In genomic region chr11:107034085-107034810, GRCm38 (mm10) we compare ENCODE assay signal across 28 mouse cellular contexts. TPM values are rescaled to one million over a fixed set of nuclear protein-coding genes. Genes with fewer than 3 reads are reported as not detected.
DNase-seq lines count a peak whose midpoint lies in the region; ATAC-seq and TF ChIP-seq lines count a peak whose summit lies in the region.
"Had no signal": no experiment of that assay in that cellular context is flagged by ENCODE, and none has a peak within 500 bp of the region (broad histone marks: within the 10 kb centered on the region; RNA-seq: fewer than 3 reads in every experiment).

No protein-coding gene starts in this region.

- H3K36me3 ChIP-seq in stomach, postnatal 0 days (ENCODE audit: control insufficient read depth, insufficient read depth, low read length) = peaks cover 5% of the 10 kb centered on the region; the same call in 1 of the 2 replicates

- no peaks in the 10 kb centered on the region for H3K4me1 ChIP-seq in stomach, postnatal 0 days (replicated peaks; ENCODE audit: control insufficient read depth, insufficient read depth)
- H3K4me1 ChIP-seq: embryonic facial prominence, embryonic 13.5 days; embryonic facial prominence, embryonic 15.5 days; forebrain, embryonic 15.5 days had no signal

- no peak for TF ChIP-seq CTCF in stomach, postnatal 0 days (IDR thresholded peaks at IDR 0.05; ENCODE audit: low read depth)

- no peak for TF ChIP-seq EP300 in stomach, postnatal 0 days (optimal IDR thresholded peaks at IDR 0.05)

- H3K27me3 ChIP-seq in stomach, postnatal 0 days (ENCODE audit: control insufficient read depth, insufficient read depth, low read length) = no peaks in the 10 kb centered on the region
- H3K27me3 ChIP-seq: CH12.LX; embryonic facial prominence, embryonic 13.5 days; embryonic facial prominence, embryonic 15.5 days; forebrain, embryonic 13.5 days; forebrain, embryonic 15.5 days; Patski had no signal

- WGBS in stomach, postnatal 0 days = 68% methylated on average over 10 of the region's 10 CpGs

- peak; percentile 60 for ATAC-seq in frontal cortex, adult (ENCODE audit: low TSS enrichment)
- ATAC-seq in stomach, postnatal 0 days (ENCODE audit: low FRiP score, low TSS enrichment) = peak; percentile 73
- ATAC-seq: activated CD4-positive, CD25-positive, alpha-beta regulatory T cell, adult 4 months; CD4-positive, CD25-positive, alpha-beta regulatory T cell, adult 4 months; forebrain, embryonic 13.5 days; forebrain, embryonic 15.5 days; forebrain, postnatal 0 days; Patski had no signal

- no peak overlapping the region; the same call in 1 of the 2 replicates for H3K4me2 ChIP-seq in stomach, postnatal 0 days (replicated peaks; ENCODE audit: low read depth)
- H3K4me2 ChIP-seq: embryonic facial prominence, embryonic 13.5 days; embryonic facial prominence, embryonic 15.5 days; forebrain, embryonic 13.5 days; forebrain, embryonic 15.5 days had no signal

- H3K4me3 ChIP-seq in stomach, postnatal 0 days (ENCODE audit: low read depth, low read length) = no peak overlapping the region
- H3K4me3 ChIP-seq: embryonic facial prominence, embryonic 13.5 days; embryonic facial prominence, embryonic 15.5 days; erythroblast, embryonic 14.5 days; forebrain, embryonic 13.5 days; forebrain, embryonic 15.5 days had no signal

- no peaks in the 10 kb centered on the region for H3K9me3 ChIP-seq in stomach, postnatal 0 days (ENCODE audit: control insufficient read depth, low read length)
- H3K9me3 ChIP-seq: embryonic facial prominence, embryonic 13.5 days; embryonic facial prominence, embryonic 15.5 days; forebrain, embryonic 13.5 days; forebrain, embryonic 15.5 days; G1E had no signal

- DNase-seq in frontal cortex, postnatal 25 days (ENCODE audit: low spot score in 2 of 2) = no peak
- DNase-seq in layer of hippocampus, adult 18-20 months (ENCODE audit: low spot score in 2 of 2) = peak; percentile 37 to 55
- no peak for DNase-seq in layer of hippocampus, postnatal 10 days (ENCODE audit: low spot score in 2 of 2)
- DNase-seq in stomach, postnatal 0 days (ENCODE audit: low spot score) = no peak
- DNase-seq in ovary, postnatal 36 days (ENCODE audit: low spot score) = no peak
- DNase-seq: adrenal gland, adult 8-10 months; adrenal gland, postnatal 14 days; adrenal gland, postnatal 36 days; B cell, adult 2 months; cerebellum, adult 11 months; cerebellum, adult 18-20 months; cerebellum, adult 8-10 months; cerebellum, adult 9-11 months; cerebellum, postnatal 14 days; cerebellum, postnatal 36 days; embryo, embryonic 11 days; forebrain, postnatal 0 days had no signal

- H3K9ac ChIP-seq in stomach, postnatal 0 days (ENCODE audit: low read length) = no peak overlapping the region
- H3K9ac ChIP-seq: embryonic facial prominence, embryonic 13.5 days; embryonic facial prominence, embryonic 15.5 days; forebrain, embryonic 13.5 days; forebrain, embryonic 15.5 days; forebrain, postnatal 0 days had no signal

- H3K27ac ChIP-seq in stomach, postnatal 0 days (replicated peaks) = 0 out of 2 replicates have a peak overlapping the region, but pooled peaks have one; percentile 25
- H3K27ac ChIP-seq: embryonic facial prominence, embryonic 13.5 days; embryonic facial prominence, embryonic 15.5 days; forebrain, embryonic 13.5 days; forebrain, embryonic 15.5 days had no signal

RNA-seq across cellular contexts. Expression of gene 1810010H24Rik, which starts 8.8 kb away (rescaled TPM):
- total RNA-seq in layer of hippocampus, adult 18-20 months (2021) = 1 to 10 TPM; 2.6 to 3.3 TPM
- 1 to 10 TPM; 3.0 to 3.9 TPM for total RNA-seq in layer of hippocampus, postnatal 10 days (2021)
- polyA plus RNA-seq in stomach, postnatal 0 days (2015; fragmentation: Nextera tagmentation; extraction: Ambion mirVana) = 6.3 and 6.8 TPM in 2 replicates
- polyA plus RNA-seq: erythroblast, embryonic 14.5 days had no signal

RNA-seq across cellular contexts. Expression of gene Kpna2, which starts 34.9 kb away (rescaled TPM):
- 10 to 100 TPM; 23.3 to 23.9 TPM for total RNA-seq in layer of hippocampus, adult 18-20 months (2021)
- total RNA-seq in layer of hippocampus, postnatal 10 days (2021) = 10 to 100 TPM; 47.2 to 47.7 TPM
- 146 and 158 TPM in 2 replicates for polyA plus RNA-seq in stomach, postnatal 0 days (2015; fragmentation: Nextera tagmentation; extraction: Ambion mirVana)

Comparison
In these comparisons a context has a peak if more than half of its experiments do, and no peak if none do; other contexts are left out.
1. DNase-seq: peak in layer of hippocampus, adult 18-20 months (2 of 2); none in frontal cortex, postnatal 25 days (0 of 2), layer of hippocampus, postnatal 10 days (0 of 2), stomach, postnatal 0 days (single experiment) and ovary, postnatal 36 days (single experiment).